Mouse (Mus musculus) olfactory bulb, adult 2 months (tissue): ENCODE results near the gene Rfxap.

Experiments used
- CTCF ChIP-seq: fragments of 200-500 bp; IDR thresholded peaks from 2 replicates; pipeline ENCODE4 v1.5.1; 2012; ENCODE audit warnings: low read depth, mild to moderate bottlenecking, low read length, moderate library complexity; ENCODE audit not compliant: insufficient read depth
- POLR2A ChIP-seq: fragments of 200-500 bp; IDR thresholded peaks from 2 replicates; pipeline ENCODE4 v1.6.1; 2012; ENCODE audit warnings: mild to moderate bottlenecking, low read depth, low read length, moderate library complexity; ENCODE audit not compliant: insufficient read depth

DNA sequence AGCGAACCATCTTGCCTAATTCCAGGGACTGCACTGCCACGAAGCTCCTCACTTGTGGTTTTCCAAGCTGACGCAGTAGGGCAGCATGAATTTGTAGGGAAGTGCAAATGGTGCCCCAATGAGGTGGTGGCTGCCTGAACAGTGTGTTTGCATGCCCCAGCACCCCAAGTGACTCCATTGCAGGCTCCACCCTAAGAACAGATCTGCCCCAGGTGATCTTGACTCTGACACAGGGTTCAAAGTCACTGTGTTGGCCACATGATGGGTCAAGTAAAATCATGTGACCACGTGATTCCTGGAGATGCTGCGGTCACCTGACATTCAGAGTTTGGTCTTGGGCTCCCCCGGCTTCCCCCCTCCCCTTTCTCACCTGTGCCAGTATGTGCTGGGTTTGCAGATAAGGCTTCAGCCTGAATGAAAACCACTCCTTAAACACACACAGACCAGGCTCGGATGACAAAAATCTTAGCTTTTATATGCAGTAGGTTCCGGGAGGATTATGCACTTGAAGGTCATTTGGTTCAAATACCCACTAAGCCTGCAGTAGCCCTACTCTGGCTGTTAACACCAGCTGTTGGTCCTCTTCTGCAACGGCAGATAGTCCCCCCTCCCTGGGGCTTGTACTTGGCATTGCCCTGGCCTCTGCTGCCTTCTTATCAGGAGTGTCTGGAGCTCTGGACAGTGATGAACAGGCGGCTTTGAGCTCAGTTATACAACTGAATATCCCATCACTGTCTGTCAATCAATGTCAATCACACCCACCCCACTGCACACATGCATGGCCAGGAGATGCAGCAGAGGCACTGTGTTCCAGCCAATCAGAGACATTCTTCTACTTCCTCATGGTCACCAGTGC lies 15.5 kb downstream of the Rfxap start:
- TF ChIP-seq CTCF (no peak), POLR2A (no peak)
